Mouse (Mus musculus): Measurements from ENCODE around the gene Rpl9-ps1.

The Rpl9-ps1 gene

GRCm38 (mm10) chr11:83619037-83619436 is 26.4 kb downstream of the Rpl9-ps1 start:
- DNase-seq (ENCODE audit: low spot score) = no peak

DNA sequence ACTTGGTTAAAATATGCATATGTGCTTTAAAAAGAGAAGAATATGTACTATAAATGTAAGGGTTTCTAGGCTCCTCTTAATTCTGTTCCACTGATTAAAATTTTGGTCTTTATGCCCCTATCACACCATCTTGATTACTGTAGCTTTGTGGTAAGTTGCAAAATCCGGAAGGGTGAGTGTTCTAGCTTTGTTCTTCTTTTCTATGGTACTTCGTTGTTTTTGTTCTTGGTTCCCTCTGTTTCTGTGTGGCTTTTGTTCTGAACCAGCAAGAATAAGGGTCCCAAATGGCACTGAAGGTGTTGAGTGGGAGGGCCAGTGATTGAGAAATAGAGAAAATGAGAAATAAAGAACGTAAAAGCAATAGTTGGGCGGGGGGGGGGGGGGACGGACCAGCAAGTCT is 27.2 kb downstream of the Rpl9-ps1 start:
- DNase-seq (ENCODE audit: low spot score) = no peak

- no peak for DNase-seq (ENCODE audit: low spot score)
Observed at GRCm38 (mm10) chr11:83616586-83616985, 28.8 kb downstream of the Rpl9-ps1 start.

GRCm38 (mm10) chr11:83610900-83611299 is 34.5 kb downstream of the Rpl9-ps1 start:
- DNase-seq (ENCODE audit: low spot score) = no peak

DNA sequence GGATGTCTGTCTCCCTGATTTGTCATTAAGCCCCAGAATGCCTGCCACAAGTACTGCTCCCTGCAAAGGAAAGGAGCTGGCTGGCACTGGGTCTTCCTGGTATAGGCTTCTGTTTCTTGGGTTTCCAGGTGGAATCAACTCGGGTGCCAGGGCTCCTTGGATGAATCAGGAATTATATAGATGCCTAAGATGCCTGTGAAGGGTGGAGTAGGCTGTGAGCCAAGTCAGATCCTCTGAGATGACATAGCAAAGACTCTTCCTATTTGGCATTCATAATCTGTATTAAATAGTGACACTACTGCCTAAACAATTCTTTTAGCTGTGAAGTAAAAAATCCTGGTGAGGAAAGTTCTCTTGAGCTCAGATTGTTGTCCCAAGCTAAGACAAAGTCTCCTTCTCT is 39.0 kb downstream of the Rpl9-ps1 start:
- no peak for DNase-seq (ENCODE audit: low spot score)

- no peak for DNase-seq (ENCODE audit: low spot score)
Observed at GRCm38 (mm10) chr11:83605535-83605934, 39.9 kb downstream of the Rpl9-ps1 start.

DNA sequence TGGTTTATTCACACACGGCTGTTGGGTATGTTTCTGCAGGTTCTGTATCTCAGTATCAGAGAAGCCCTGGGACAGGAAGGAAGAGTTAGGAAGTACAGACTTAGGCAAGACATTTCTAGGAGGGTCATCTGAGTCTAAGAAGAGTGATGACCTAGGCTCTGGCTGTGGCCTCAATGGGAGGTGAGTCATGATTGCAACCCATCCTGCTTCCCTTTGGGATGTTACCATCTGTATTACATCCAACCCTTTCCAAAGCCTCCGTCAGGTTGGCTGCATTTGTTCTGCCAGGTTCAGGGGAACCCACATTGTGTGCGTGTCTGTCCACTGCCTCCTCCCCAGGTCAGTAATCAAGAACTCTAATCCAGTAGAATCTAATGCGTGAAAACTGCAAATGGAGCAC is 40.7 kb downstream of the Rpl9-ps1 start:
- no peak for DNase-seq (ENCODE audit: low spot score)

DNA sequence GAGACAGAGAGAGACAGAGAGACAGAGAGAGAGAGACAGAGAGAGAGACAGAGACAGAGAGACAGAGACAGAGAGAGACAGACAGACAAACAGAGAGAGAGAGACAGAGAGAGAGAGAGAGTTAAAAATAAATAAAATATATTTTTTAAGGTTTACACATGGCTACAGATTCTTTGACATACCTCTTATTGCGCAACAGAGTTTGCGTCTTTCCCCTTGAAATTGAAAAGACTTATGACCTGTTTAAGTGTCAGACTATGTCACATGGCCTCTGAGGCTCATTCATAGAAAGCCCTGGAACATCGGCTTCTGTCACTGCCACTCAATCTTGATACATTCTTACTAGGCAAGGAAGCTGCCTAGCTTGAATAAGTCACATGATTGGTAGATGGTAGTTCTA is 42.0 kb downstream of the Rpl9-ps1 start:
- DNase-seq (ENCODE audit: low spot score) = no peak

DNA sequence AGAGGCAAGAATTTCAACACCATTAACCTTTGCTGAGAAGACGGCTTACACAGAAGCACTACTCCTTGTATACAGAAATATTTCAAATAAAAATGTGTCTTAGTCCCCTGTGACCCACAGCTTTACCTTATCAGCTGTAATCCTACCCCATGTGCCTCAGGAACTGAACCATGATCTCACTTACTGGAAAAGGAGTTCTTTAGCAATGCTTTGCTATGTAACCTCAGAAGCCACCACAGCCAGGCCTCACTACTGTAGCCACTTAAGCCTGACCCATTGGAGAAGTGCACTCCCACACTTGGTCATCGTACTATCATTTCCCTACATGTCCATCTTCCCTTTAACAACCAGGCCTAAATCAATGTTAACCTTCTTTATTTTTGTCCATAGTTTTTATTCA is 44.8 kb downstream of the Rpl9-ps1 start:
- DNase-seq (ENCODE audit: low spot score) = no peak

DNA sequence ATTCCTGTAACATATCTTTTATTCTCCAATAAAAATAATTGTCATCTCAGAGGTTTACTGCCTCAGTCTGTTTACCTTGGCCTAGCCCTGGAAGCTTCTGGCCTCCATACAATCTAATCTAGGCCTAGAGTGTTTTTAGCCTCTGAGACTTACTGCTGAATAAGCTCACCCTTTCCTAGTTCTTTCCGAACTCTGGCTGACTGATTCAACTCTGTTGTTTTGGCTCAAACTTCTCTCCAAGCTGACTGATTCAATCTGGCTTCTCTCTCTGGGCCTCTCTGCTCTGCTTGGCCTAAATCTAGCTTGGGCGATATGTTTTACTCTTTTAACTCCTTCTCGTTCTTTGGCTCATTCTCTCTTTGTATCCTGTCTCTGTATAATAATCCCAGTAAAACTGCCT is 46.4 kb downstream of the Rpl9-ps1 start:
- DNase-seq (ENCODE audit: low spot score) = no peak

GRCm38 (mm10) chr11:83598207-83598837 is 47.1 kb downstream of the Rpl9-ps1 start:
- DNase-seq (ENCODE audit: low spot score) = no peak

DNA sequence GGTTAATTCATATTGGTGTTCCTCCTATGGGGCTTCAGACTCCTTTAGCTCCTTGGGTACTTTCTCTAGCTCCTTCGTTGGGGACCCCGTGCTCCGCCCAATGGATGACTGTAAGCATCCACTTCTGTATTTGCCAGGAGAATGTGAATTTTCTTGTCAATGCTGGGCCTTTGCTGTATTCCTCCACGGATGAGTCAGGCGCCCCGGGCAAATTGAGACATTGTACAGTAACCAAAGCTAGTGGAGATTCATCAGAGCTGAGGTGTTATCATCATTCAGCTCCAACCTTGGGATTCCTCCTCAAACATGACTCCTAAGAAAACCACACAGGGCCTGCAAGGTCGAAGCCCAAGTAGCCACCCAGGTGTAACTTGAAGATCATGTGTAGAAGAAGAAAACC is 47.6 kb downstream of the Rpl9-ps1 start:
- DNase-seq (ENCODE audit: low spot score) = no peak

DNA sequence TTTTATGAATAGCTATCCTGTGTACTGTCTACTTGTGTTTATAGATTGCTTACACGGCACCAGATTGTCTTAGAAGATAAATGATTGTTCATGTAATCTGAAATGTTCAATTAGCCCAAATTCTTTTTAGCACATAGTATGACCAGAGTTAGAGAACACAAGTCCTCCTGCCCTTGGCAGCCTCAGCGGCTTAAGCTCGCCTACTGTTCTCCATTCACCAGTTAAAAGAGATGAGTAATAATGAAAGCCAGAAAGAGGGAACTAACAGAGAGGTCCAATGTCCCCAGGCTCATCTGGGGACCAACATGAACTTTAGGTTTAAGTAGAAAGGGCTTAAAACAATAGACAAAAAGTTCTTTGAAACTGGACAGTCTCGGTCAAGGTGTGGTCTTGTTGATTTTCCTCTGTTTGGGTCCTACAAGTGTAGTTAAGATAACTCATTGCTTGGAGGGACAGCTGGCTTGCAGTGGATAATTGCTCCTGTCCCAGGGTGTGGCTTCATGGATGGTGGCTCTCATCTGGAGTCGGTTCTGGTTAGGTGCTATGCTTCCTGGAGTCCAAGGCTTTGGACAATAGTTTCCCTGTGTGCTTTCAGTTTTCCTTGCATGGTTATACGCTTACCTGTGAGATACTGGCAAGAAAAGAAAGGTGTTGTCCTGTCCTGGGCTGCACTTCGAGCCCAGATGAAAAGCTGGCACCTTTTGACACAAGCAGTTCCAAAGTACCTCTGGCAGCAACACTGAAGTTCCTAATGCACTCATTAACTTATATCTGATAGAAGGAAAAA is 49.6 kb downstream of the Rpl9-ps1 start:
- no peak for DNase-seq (ENCODE audit: low spot score)

Data from MN1 (cell line).